Mouse (Mus musculus) embryonic fibroblast, embryonic 13.5 days (primary cell): ENCODE measurements around the gene Igflr1. TPM values are rescaled to one million over a fixed set of nuclear protein-coding genes. Genes with fewer than 3 reads are reported as not detected.
A peak's percentile ranks its signal among the peaks of the same experiment; 100 is the strongest.

ENCODE experiments used
- H3K27ac ChIP-seq: 2 replicates; pipeline ENCODE4 v1.5.1; 2012; ENCODE audit warnings: low read length, control low read depth, inconsistent platforms; ENCODE audit not compliant: insufficient read depth
- H3K4me1 ChIP-seq: 2 replicates; pipeline ENCODE4 v1.6.1; 2011; ENCODE audit warnings: low read length; ENCODE audit not compliant: control insufficient read depth, insufficient read depth
- H3K4me3 ChIP-seq: 2 replicates; pipeline ENCODE4 v1.5.1; 2011; ENCODE audit warnings: mild to moderate bottlenecking, control low read depth, low read length; ENCODE audit not compliant: insufficient read depth
- CTCF ChIP-seq: IDR thresholded peaks from 2 replicates; pipeline ENCODE4 v1.5.1; 2011; ENCODE audit warnings: mild to moderate bottlenecking, control low read depth, low read length, moderate library complexity, borderline replicate concordance; ENCODE audit not compliant: insufficient read depth
- POLR2A ChIP-seq: IDR thresholded peaks from 2 replicates; pipeline ENCODE4 v1.6.1; 2011; ENCODE audit warnings: low read depth, mild to moderate bottlenecking, control low read depth, low read length, moderate library complexity
- polyA plus RNA-seq: library from polyadenylated mRNA; stranded (reverse); fragments of >200 nt; gene quantifications from 2 replicates; pipeline ENCODE4 v1.2.4, GENCODE M21; 2011; ENCODE audit warnings: low read depth; ENCODE audit not compliant: missing spikeins, insufficient read length

Gene Igflr1
- polyA plus RNA-seq, 1 experiment: not detected

- no peak overlapping the region for H3K4me3 ChIP-seq
- TF ChIP-seq CTCF (no peak), POLR2A (no peak)
- H3K27ac ChIP-seq: no peak overlapping the region
- peaks cover 5% of the 10 kb centered on the region; the same call in 1 of the 2 replicates for H3K4me1 ChIP-seq
Observed at GRCm38 (mm10) chr7:30560296-30560695, 4.9 kb upstream of the Igflr1 start.

DNA sequence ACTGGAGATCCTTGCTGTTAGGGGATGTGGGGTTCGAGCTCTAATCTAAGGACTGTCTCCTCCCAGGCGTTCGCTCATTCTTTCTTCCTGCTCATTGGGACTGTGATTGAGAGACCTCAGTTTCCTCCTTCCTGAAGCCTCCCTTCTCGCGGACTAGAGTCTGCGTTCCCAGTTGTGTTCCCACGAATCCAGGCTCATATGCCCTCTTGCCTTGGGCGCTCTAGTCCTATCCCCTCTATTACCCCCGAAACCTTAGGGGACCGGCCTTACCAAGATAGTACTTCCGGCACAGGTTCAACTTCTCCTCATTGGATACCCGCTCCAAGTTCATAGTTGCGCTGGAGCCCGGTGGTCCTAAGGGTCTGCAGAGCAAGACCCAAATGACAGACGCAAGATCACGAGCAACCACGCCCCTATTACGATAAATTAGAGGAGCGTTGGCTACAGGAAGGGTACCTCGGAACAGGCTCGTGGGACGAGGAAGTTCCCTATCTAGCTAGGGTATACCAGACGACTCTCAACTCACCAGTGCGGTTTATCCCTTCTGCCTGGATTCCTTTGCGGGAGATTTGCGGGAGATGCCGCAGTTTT is 2.6 kb upstream of the Igflr1 start:
- TF ChIP-seq CTCF: no peak
- TF ChIP-seq POLR2A: peak; percentile 48
- H3K4me1 ChIP-seq: peaks cover 5% of the 10 kb centered on the region; the same call in 1 of the 2 replicates
- peak overlapping the region; percentile 80 for H3K4me3 ChIP-seq
- H3K27ac ChIP-seq: peak overlapping the region; percentile 35

DNA sequence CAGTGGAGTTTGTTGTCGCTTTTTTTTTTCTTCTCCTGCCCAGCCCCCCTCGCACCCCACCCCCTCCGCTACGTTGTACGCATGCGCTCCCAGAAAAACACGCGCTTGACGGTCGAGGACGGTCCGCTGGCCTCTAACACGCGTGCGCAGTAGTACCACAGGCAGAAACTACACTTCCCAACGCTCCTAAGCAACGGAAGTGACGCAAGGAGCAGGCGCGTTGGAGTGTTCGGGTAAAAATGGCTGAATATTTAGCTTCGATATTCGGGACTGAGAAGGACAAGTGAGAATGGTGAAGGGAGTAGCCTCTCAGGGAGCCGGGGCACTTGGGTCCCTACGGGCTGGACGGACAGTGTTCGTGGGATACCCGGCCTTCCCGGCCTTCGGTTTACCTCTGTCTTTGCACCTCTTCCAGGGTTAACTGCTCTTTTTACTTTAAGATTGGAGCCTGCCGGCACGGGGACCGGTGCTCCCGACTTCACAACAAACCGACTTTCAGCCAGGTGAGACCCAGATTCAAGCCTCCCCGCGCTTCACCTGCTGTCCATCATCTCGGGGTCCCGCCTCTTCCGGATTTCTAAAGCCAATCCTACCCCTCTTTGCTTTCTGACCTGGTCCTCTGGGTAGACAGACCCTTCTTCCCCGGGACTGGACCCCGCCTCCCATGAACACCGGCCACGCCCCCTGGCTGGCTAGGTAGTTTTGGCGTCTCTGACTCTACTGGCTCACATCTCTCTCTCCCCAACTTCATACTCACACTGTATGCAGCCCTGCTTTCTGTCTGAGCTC is 1.9 kb upstream of the Igflr1 start, which contains the start of the genes U2af1l4, Gm49396 and Psenen:
Gene U2af1l4, plus strand, starts transcription at position 185 of the 789 bp plus-strand sequence.
Gene Gm49396, plus strand, starts transcription at position 228 of the 789 bp plus-strand sequence.
Gene Psenen, minus strand, starts transcription at position 511 of the 789 bp plus-strand sequence.
- Histone ChIP-seq H3K27ac (peak within 1 kb of the TSS; percentile 70), H3K4me1 (0 out of 2 replicates have a peak, but pooled peaks cover 2% of the 10 kb centered on the region), H3K4me3 (peak within 1 kb of the TSS; percentile 80)
- TF ChIP-seq CTCF (no peak), POLR2A (peak; percentile 44)

GRCm38 (mm10) chr7:30563906-30564280 is 1.3 kb upstream of the Igflr1 start:
- no peak overlapping the region for H3K27ac ChIP-seq

DNA sequence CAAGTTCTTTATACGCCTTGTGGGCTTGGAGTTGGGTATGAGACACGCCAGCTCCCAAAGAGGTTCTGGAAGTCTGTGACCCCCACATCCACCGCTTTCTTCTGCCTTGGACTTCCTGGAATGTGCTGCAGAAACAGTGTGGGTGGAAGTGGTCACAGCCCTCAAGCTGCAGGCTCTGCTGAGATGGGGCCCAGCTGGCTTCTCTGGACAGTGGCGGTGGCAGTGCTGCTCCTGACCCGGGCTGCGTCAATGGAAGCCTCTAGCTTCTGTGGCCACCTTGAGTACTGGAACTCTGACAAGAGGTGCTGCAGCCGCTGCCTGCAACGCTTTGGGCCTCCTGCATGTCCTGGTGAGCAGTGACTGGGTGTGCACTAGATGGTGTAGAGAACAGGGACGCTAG is 806 bp downstream of the Igflr1 start:
- Histone ChIP-seq H3K4me3 (no peak overlapping the region), H3K27ac (no peak overlapping the region), H3K4me1 (0 out of 2 replicates have a peak, but pooled peaks cover 2% of the 10 kb centered on the region)
- no peak for TF ChIP-seq CTCF

More at GRCm38 (mm10) chr7:30563906-30564280, 1.3 kb upstream of the Igflr1 start:
- Histone ChIP-seq H3K4me1 (0 out of 2 replicates have a peak, but pooled peaks cover 2% of the 10 kb centered on the region), H3K4me3 (peak overlapping the region; percentile 74)
- TF ChIP-seq CTCF: no peak
- TF ChIP-seq POLR2A: no peak

GRCm38 (mm10) chr7:30567555-30567954 is 2.3 kb downstream of the Igflr1 start:
- Histone ChIP-seq H3K4me1 (0 out of 2 replicates have a peak, but pooled peaks cover 2% of the 10 kb centered on the region), H3K4me3 (no peak overlapping the region), H3K27ac (no peak overlapping the region)
- TF ChIP-seq CTCF: no peak
- no peak for TF ChIP-seq POLR2A

GRCm38 (mm10) chr7:30572389-30572788 is 7.2 kb downstream of the Igflr1 start:
- no peaks in the 10 kb centered on the region for H3K4me1 ChIP-seq
- H3K4me3 ChIP-seq: no peak overlapping the region
- no peak overlapping the region for H3K27ac ChIP-seq
- TF ChIP-seq POLR2A (no peak), CTCF (no peak)

DNA sequence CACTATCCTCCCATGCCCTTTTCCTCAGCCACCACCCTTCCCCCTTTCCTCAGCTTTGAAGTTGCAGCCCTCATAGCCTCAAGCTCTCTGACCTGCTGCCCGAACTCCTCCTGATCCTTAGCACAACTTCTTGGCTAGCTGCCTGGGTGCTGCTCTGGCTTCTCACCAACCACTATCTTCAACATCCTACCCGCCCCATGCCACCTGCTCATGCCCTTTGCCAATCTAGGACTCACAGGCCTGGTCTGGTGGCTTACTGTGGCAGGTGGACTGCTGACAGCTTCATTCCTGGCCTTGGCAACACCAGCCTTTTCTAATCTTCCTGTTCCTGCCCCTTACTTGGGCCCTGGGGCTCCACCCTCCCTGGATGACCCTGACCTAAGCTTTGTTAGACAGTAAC is 7.7 kb downstream of the Igflr1 start:
- no peak for TF ChIP-seq POLR2A
- TF ChIP-seq CTCF: no peak
- H3K4me1 ChIP-seq: no peaks in the 10 kb centered on the region
- no peak overlapping the region for H3K27ac ChIP-seq
- H3K4me3 ChIP-seq: no peak overlapping the region

GRCm38 (mm10) chr7:30579950-30580349 is 14.7 kb downstream of the Igflr1 start:
- TF ChIP-seq POLR2A: no peak
- no peak for TF ChIP-seq CTCF
- H3K4me1 ChIP-seq: no peaks in the 10 kb centered on the region

GRCm38 (mm10) chr7:30581547-30581946 is 16.3 kb downstream of the Igflr1 start:
- Histone ChIP-seq H3K4me3 (no peak overlapping the region), H3K27ac (no peak overlapping the region), H3K4me1 (no peaks in the 10 kb centered on the region)
- TF ChIP-seq CTCF (no peak), POLR2A (no peak)

More at GRCm38 (mm10) chr7:30579950-30580349, 14.7 kb downstream of the Igflr1 start:
- no peak overlapping the region for H3K4me3 ChIP-seq
- no peak overlapping the region for H3K27ac ChIP-seq
